Mouse (Mus musculus) hindbrain, embryonic 14.5 days (tissue): ENCODE measurements at regions not wholly inside any gene's neighbourhood (a gene's known extent, or its start where the extent isn't known, plus 50 kb on each side); places are given as distances from the start of the nearest gene placed in this dataset.

ENCODE experiments used
- ATAC-seq: fragments of 200-750 bp; cut with Nextera tagmentation; 2 replicates; pipeline ENCODE4 v1.8.0; 2017; ENCODE audit warnings: moderate number of reproducible peaks, mild to moderate bottlenecking, moderate TSS enrichment, moderate library complexity; ENCODE audit not compliant: low FRiP score
- DNase-seq: peaks from one replicate; pipeline ENCODE4 v3.0.0-alpha.2; 2015; ENCODE audit warnings: low spot score
- H3K27ac ChIP-seq: fragments of 300-500 bp; sonication (generic); 2 replicates; pipeline ENCODE4 v1.5.1; 2014; ENCODE audit warnings: mild to moderate bottlenecking, moderate library complexity
- H3K27me3 ChIP-seq: fragments of 300-500 bp; sonication (generic); 2 replicates; pipeline ENCODE4 v1.6.1; 2014; ENCODE audit warnings: mild to moderate bottlenecking, low read length, mixed read lengths; ENCODE audit not compliant: control insufficient read depth, insufficient read depth
- H3K36me3 ChIP-seq: fragments of 300-500 bp; sonication (generic); replicated peaks from 2 replicates; pipeline ENCODE4 v1.6.1; 2014; ENCODE audit not compliant: control insufficient read depth, insufficient read depth
- H3K4me1 ChIP-seq: fragments of 300-500 bp; sonication (generic); replicated peaks from 2 replicates; pipeline ENCODE4 v1.6.1; 2014; ENCODE audit warnings: antibody characterized with exemption, low read length, mixed read lengths; ENCODE audit not compliant: control insufficient read depth, insufficient read depth
- H3K4me2 ChIP-seq: fragments of 300-500 bp; sonication (generic); replicated peaks from 2 replicates; pipeline ENCODE4 v1.6.1; 2014; ENCODE audit warnings: mild to moderate bottlenecking, moderate library complexity
- H3K4me3 ChIP-seq: fragments of 300-500 bp; sonication (generic); replicated peaks from 2 replicates; pipeline ENCODE4 v1.5.1; 2014; ENCODE audit warnings: mild to moderate bottlenecking, low read length
- H3K9ac ChIP-seq: fragments of 300-500 bp; sonication (generic); 2 replicates; pipeline ENCODE4 v1.6.1; 2014
- H3K9me3 ChIP-seq: fragments of 300-500 bp; sonication (generic); 2 replicates; pipeline ENCODE4 v1.6.1; 2016; ENCODE audit warnings: low read length; ENCODE audit not compliant: control insufficient read depth
- WGBS: fragments of 180-500 bp; shearing (Covaris S2); extraction: QIAGEN DNeasy Blood & Tissue Kit; methylation state at CpG from one replicate; pipeline ENCODE4 v1.1.7; 2014; 5-methylcytosine and 5-hydroxymethylcytosine counted together

GRCm38 (mm10) chr9:30370789-30371188 is 56.1 kb upstream of the Snx19 start:
- ATAC-seq (no peak), DNase-seq (no peak)
- Histone ChIP-seq H3K4me3 (no peak overlapping the region), H3K9me3 (0 out of 2 replicates have a peak, but pooled peaks cover 4% of the 10 kb centered on the region), H3K27me3 (no peaks in the 10 kb centered on the region), H3K9ac (no peak overlapping the region), H3K36me3 (no peaks in the 10 kb centered on the region), H3K27ac (no peak overlapping the region), H3K4me1 (0 out of 2 replicates have a peak, but pooled peaks cover 5% of the 10 kb centered on the region), H3K4me2 (no peak overlapping the region)
- 68% methylated on average over 2 of the region's 2 CpGs for WGBS

GRCm38 (mm10) chr9:30376908-30377307 is 50.0 kb upstream of the Snx19 start:
- ATAC-seq (no peak), DNase-seq (no peak)
- WGBS: 57% methylated on average over 3 of the region's 3 CpGs
- Histone ChIP-seq H3K36me3 (no peaks in the 10 kb centered on the region), H3K4me1 (no peaks in the 10 kb centered on the region), H3K27me3 (no peaks in the 10 kb centered on the region), H3K4me3 (no peak overlapping the region), H3K9me3 (0 out of 2 replicates have a peak, but pooled peaks cover 4% of the 10 kb centered on the region), H3K27ac (no peak overlapping the region), H3K4me2 (no peak overlapping the region), H3K9ac (no peak overlapping the region)
